Mouse (Mus musculus) kidney, adult 10 weeks (tissue): ENCODE data around the gene Gm7030. TPM values are rescaled to one million over a fixed set of nuclear protein-coding genes. Genes with fewer than 3 reads are reported as not detected.

Source experiments
- polyA plus RNA-seq: library from polyadenylated mRNA; stranded (reverse); fragments of 350-450 nt; fragmentation: Illumina TruSeq; extraction: RNeasy Lipid Tissue Mini Kit (QIAGEN cat#74804); gene quantifications from one replicate; pipeline ENCODE4 v1.2.3, GENCODE M21; 2014; ENCODE audit warnings: low read depth, low replicate concordance

The Gm7030 gene
- polyA plus RNA-seq, result not detected

DNA sequence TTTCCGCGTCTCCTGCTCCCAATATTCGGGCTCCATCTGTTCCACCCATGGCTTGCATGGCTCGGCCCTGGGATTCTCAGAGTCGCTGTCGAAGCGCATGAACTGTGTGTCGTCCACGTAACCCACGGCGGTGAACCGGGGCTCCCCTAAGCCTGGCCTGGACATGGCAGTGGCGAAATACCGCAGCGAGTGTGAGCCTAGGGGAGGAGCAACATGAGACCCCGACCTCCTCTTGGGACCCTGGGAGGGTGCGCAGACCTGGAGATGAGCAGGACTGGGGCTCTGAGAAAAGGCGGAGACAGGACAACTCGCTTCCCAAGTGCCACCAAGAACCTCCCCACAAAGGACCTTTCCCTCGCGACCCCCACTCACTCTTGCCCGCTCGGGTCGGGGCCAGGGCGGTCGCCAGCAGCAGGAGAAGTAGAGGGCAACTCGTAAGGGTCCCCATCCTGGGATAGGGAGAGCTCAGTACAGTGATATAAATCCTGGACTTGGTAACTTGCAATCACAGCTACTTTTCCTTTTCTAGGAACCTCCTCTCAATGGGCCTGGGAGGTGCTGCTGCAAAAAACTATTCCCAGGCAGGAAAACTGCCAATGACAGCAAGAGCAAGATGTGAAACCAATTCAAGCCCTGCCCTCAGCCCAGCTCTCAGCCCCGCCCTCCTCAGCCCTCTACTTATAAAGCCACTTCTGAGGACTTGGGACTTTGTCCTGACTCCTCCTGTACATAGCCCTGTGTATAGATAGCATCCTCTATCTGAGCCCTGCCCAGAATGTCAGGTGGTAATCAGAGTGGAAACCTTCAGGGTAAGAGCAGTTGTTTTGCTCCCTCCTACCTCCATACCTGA is at the start of gene Gm7030:
Gene Gm7030 (minus strand): TSS at position 458 of the 850 bp plus-strand sequence.

DNA sequence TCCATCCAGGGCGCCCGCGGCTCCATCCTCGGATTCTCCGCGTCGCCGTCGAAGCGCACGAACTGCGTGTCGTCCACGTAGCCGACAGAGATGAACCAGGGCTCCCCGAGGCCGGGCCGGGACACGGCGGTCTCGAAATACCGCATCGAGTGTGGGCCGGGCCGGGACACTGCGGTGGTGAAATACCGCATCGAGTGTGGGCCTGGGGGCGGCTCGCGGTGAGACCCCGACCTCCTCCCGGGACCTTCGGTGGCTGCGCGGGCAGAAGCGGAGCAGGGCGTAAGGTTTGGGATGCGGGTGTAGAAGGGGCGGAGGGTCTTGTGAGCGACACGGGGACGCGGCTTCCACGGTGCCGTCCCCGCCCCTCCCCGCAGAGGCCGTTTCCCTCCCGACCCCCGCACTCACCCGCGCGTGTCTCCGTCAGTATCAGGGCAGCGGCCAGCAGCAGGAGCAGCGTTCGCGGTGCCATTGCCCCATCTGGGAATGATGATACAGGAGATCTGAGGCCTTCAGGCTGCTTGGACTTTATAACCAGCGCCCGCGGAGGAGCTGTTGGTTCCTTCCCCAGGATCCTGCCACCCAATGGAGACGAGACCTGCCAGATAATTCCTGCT is 38.9 kb upstream of the Gm7030 start, which contains the start of gene Gm8909:
Gene Gm8909 (minus strand): TSS at position 499 of the 614 bp plus-strand sequence.

DNA sequence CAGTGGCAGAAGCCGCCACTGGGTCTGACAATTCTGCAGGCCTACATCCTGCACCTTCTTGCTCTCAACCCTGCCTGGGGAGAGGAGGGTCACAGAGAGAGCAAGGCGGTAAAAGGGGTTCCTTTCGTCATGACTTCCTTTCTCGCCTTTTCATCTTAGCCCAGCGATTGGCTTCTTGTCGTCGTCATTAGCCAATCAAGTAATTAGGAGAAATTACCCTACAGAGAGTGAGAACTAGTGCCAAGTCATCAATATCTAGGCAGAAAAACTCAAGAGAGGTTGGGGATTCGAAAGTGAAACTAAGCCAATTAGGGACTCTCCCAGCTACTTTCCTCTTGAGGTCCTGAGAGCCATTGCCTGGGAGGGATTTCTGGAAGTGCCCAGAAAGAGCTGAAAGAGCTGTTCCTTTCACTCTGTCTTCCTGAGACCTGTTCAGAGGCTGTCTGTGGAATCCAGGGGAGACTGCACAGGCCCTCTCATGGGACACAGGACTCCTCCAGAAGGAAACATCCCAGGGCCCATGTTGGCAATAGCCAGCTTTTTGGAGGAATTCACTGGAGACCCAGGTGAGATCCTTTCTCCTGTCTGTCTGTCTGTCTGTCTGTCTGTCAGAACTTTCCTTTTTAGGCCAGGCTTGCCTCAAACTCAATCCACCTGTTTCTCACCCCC is 7.7 kb downstream of the Gm7030 start, which contains the start of gene Gm19684:
Gene Gm19684 (plus strand): TSS at position 327 of the 669 bp plus-strand sequence.

Other genes with a start within 250 kb of the Gm7030 start
- gene Dhx16, start 249.6 kb downstream of the Gm7030 start, polyA plus RNA-seq, result 21.8 TPM
- 38.4 TPM for gene 2310061I04Rik, start 232.0 kb downstream of the Gm7030 start, polyA plus RNA-seq
- gene Atat1, start 219.3 kb downstream of the Gm7030 start, polyA plus RNA-seq, result 7.0 TPM
- 17.0 TPM for gene Mrps18b, start 213.0 kb downstream of the Gm7030 start, polyA plus RNA-seq
- 28.8 TPM for gene Ppp1r10, start 213.0 kb downstream of the Gm7030 start, polyA plus RNA-seq
- gene Abcf1, start 159.7 kb downstream of the Gm7030 start, polyA plus RNA-seq, result 35.2 TPM
- gene Gnl1, start 149.6 kb downstream of the Gm7030 start, polyA plus RNA-seq, result 1.0 TPM
- gene Prr3, start 149.2 kb downstream of the Gm7030 start, polyA plus RNA-seq, result 1.6 TPM
- 4.6 TPM for gene H2-T24, start 108.9 kb downstream of the Gm7030 start, polyA plus RNA-seq
- 6.1 TPM for gene H2-T23, start 96.6 kb downstream of the Gm7030 start, polyA plus RNA-seq
- 17.7 TPM for gene H2-T22, start 86.7 kb downstream of the Gm7030 start, polyA plus RNA-seq
- gene Gm6034, start 86.5 kb downstream of the Gm7030 start, polyA plus RNA-seq, result not detected
- 0.89 TPM for gene Gm11127, start 71.1 kb downstream of the Gm7030 start, polyA plus RNA-seq
- gene Gm19684, start 7.7 kb downstream of the Gm7030 start, polyA plus RNA-seq, result not detected
- gene Gm8909, start 39.1 kb upstream of the Gm7030 start, polyA plus RNA-seq, result not detected
- gene H2-T3, start 60.9 kb upstream of the Gm7030 start, polyA plus RNA-seq, result not detected
- 3.7 TPM for gene Rpp21, start 128.6 kb upstream of the Gm7030 start, polyA plus RNA-seq
- 10.6 TPM for gene Trim39, start 142.8 kb upstream of the Gm7030 start, polyA plus RNA-seq
- not detected for gene H2-M10.2, start 157.1 kb upstream of the Gm7030 start, polyA plus RNA-seq
- gene H2-M10.1, start 196.7 kb upstream of the Gm7030 start, polyA plus RNA-seq, result not detected
- not detected for gene H2-M10.3, start 239.0 kb upstream of the Gm7030 start, polyA plus RNA-seq